Mouse (Mus musculus) kidney, embryonic 15.5 days (tissue): ENCODE data around the gene Krtcap3. TPM values are rescaled to one million over a fixed set of nuclear protein-coding genes. Genes with fewer than 3 reads are reported as not detected.
A peak's percentile ranks its signal among the peaks of the same experiment; 100 is the strongest.

Experiments used
- ATAC-seq: fragments of 200-750 bp; cut with Nextera tagmentation; replicated peaks from 2 replicates; pipeline ENCODE4 v1.8.0; 2017; ENCODE audit warnings: moderate TSS enrichment; ENCODE audit not compliant: low FRiP score
- H3K27ac ChIP-seq: fragments of 300-500 bp; sonication (generic); 2 replicates; pipeline ENCODE4 v1.5.1; 2015; ENCODE audit warnings: mild to moderate bottlenecking, inconsistent platforms
- H3K27me3 ChIP-seq: fragments of 300-500 bp; sonication (generic); 2 replicates; pipeline ENCODE4 v1.6.1; 2015; ENCODE audit warnings: inconsistent platforms
- H3K36me3 ChIP-seq: fragments of 300-500 bp; sonication (generic); 2 replicates; pipeline ENCODE4 v1.6.1; 2015; ENCODE audit warnings: inconsistent platforms
- H3K4me1 ChIP-seq: fragments of 300-500 bp; sonication (generic); 2 replicates; pipeline ENCODE4 v1.6.1; 2015; ENCODE audit warnings: inconsistent platforms
- H3K4me2 ChIP-seq: fragments of 300-500 bp; sonication (generic); 2 replicates; pipeline ENCODE4 v1.6.1; 2015; ENCODE audit warnings: moderate library complexity, mild to moderate bottlenecking, inconsistent platforms
- H3K4me3 ChIP-seq: fragments of 300-500 bp; sonication (generic); replicated peaks from 2 replicates; pipeline ENCODE4 v1.5.1; 2015; ENCODE audit warnings: mild to moderate bottlenecking, inconsistent platforms
- H3K9ac ChIP-seq: fragments of 300-500 bp; sonication (generic); 2 replicates; pipeline ENCODE4 v1.6.1; 2015; ENCODE audit warnings: mild to moderate bottlenecking, inconsistent platforms
- H3K9me3 ChIP-seq: fragments of 300-500 bp; sonication (generic); replicated peaks from 2 replicates; pipeline ENCODE4 v1.6.1; 2016; ENCODE audit warnings: inconsistent platforms
- WGBS: fragments of 180-500 bp; shearing (Covaris S2); methylation state at CpG from one replicate; pipeline ENCODE4 v1.1.7; 2015; ENCODE audit warnings: mixed read lengths; 5-methylcytosine and 5-hydroxymethylcytosine counted together
- polyA plus RNA-seq: library from polyadenylated mRNA; unstranded; fragments of >200 nt; fragmentation: Nextera tagmentation; extraction: Ambion mirVana; gene quantifications from 2 replicates; pipeline ENCODE4 v1.2.1, GENCODE M21; 2015

The Krtcap3 gene
- polyA plus RNA-seq, 1 experiment from 2014 or later: 21.5 TPM

GRCm38 (mm10) chr5:31221304-31221945 is 30.1 kb upstream of the Krtcap3 start:
- WGBS: 13% methylated on average over 11 of the region's 11 CpGs
- ATAC-seq: 0 out of 2 replicates have a peak, but pooled peaks have one; percentile 37
- H3K36me3 ChIP-seq: no peaks in the 10 kb centered on the region
- no peaks in the 10 kb centered on the region for H3K9me3 ChIP-seq
- peak overlapping the region; percentile 97 for H3K9ac ChIP-seq
- peak overlapping the region; percentile 99 for H3K4me3 ChIP-seq
- H3K27me3 ChIP-seq: no peaks in the 10 kb centered on the region
- peak overlapping the region; percentile 84 for H3K4me2 ChIP-seq
- H3K27ac ChIP-seq: peak overlapping the region; percentile 95
- peaks cover 17% of the 10 kb centered on the region for H3K4me1 ChIP-seq

- H3K4me3 ChIP-seq: no peak overlapping the region
- H3K36me3 ChIP-seq: no peaks in the 10 kb centered on the region
- peaks cover 17% of the 10 kb centered on the region for H3K4me1 ChIP-seq
- no peaks in the 10 kb centered on the region for H3K9me3 ChIP-seq
- H3K4me2 ChIP-seq: no peak overlapping the region
- WGBS: 93% methylated on average over 9 of the region's 9 CpGs
- no peak overlapping the region for H3K27ac ChIP-seq
- no peaks in the 10 kb centered on the region for H3K27me3 ChIP-seq
- no peak for ATAC-seq
- H3K9ac ChIP-seq: no peak overlapping the region
Measured at GRCm38 (mm10) chr5:31222696-31223095, 28.8 kb upstream of the Krtcap3 start.

- Histone ChIP-seq H3K9me3 (no peaks in the 10 kb centered on the region), H3K27ac (no peak overlapping the region), H3K27me3 (no peaks in the 10 kb centered on the region), H3K36me3 (no peaks in the 10 kb centered on the region), H3K4me2 (no peak overlapping the region), H3K4me1 (0 out of 2 replicates have a peak, but pooled peaks cover under 1% of the 10 kb centered on the region), H3K4me3 (no peak overlapping the region), H3K9ac (no peak overlapping the region)
- 77% methylated on average over 1 of the region's 1 CpGs for WGBS
- no peak for ATAC-seq
Measured at GRCm38 (mm10) chr5:31226641-31227040, 24.9 kb upstream of the Krtcap3 start.

- peak; percentile 99 for ATAC-seq
- peak within 1 kb of the TSS; percentile 99 for H3K27ac ChIP-seq
- peaks cover 9% of the 10 kb centered on the region for H3K4me1 ChIP-seq
- H3K27me3 ChIP-seq: no peaks in the 10 kb centered on the region
- peak within 1 kb of the TSS; percentile 86 for H3K4me2 ChIP-seq
- H3K4me3 ChIP-seq: peak within 1 kb of the TSS; percentile 98
- WGBS: under 1% methylated on average over 93 of the region's 103 CpGs
- no peaks in the 10 kb centered on the region for H3K9me3 ChIP-seq
- H3K36me3 ChIP-seq: peaks cover 23% of the 10 kb centered on the region
- H3K9ac ChIP-seq: peak within 1 kb of the TSS; percentile 99
Measured at GRCm38 (mm10) chr5:31240637-31241521, 10.6 kb upstream of the Krtcap3 start, which contains the start of the genes Nrbp1 and Gm9970. Gene Nrbp1 (plus strand): TSS chr5:31240864. Gene Gm9970 (minus strand): TSS chr5:31241232.

- Histone ChIP-seq H3K27ac (peak overlapping the region; percentile 99), H3K27me3 (no peaks in the 10 kb centered on the region), H3K4me3 (peak overlapping the region; percentile 98), H3K36me3 (peaks cover 30% of the 10 kb centered on the region), H3K4me2 (peak overlapping the region; percentile 86), H3K4me1 (peaks cover 9% of the 10 kb centered on the region), H3K9me3 (no peaks in the 10 kb centered on the region), H3K9ac (peak overlapping the region; percentile 99)
- WGBS: under 1% methylated on average over 13 of the region's 13 CpGs
- ATAC-seq: no peak
Measured at GRCm38 (mm10) chr5:31241522-31242034, 9.9 kb upstream of the Krtcap3 start.

- peak overlapping the region; percentile 99 for H3K9ac ChIP-seq
- H3K4me1 ChIP-seq: peaks cover 9% of the 10 kb centered on the region
- no peak for ATAC-seq
- no peaks in the 10 kb centered on the region for H3K9me3 ChIP-seq
- peak overlapping the region; percentile 99 for H3K27ac ChIP-seq
- 23% methylated on average over 10 of the region's 10 CpGs for WGBS
- peaks cover 37% of the 10 kb centered on the region for H3K36me3 ChIP-seq
- H3K27me3 ChIP-seq: no peaks in the 10 kb centered on the region
- peak overlapping the region; percentile 86 for H3K4me2 ChIP-seq
- peak overlapping the region; percentile 98 for H3K4me3 ChIP-seq
Measured at GRCm38 (mm10) chr5:31242191-31242590, 9.3 kb upstream of the Krtcap3 start.

GRCm38 (mm10) chr5:31250716-31251115 is 775 bp upstream of the Krtcap3 start:
- Histone ChIP-seq H3K27ac (no peak overlapping the region), H3K9ac (no peak overlapping the region), H3K4me2 (no peak overlapping the region), H3K9me3 (no peaks in the 10 kb centered on the region), H3K27me3 (no peaks in the 10 kb centered on the region), H3K4me3 (0 out of 2 replicates have a peak overlapping the region, but pooled peaks have one; percentile 44), H3K36me3 (peaks cover 97% of the 10 kb centered on the region), H3K4me1 (peaks cover 26% of the 10 kb centered on the region)
- no peak for ATAC-seq
- 45% methylated on average over 4 of the region's 4 CpGs for WGBS

GRCm38 (mm10) chr5:31252151-31252550 is 660 bp downstream of the Krtcap3 start:
- peak overlapping the region; percentile 73 for H3K27ac ChIP-seq
- ATAC-seq: no peak
- WGBS: 56% methylated on average over 10 of the region's 10 CpGs

GRCm38 (mm10) chr5:31252795-31253545 is 1.5 kb downstream of the Krtcap3 start:
- Histone ChIP-seq H3K4me2 (peak overlapping the region; percentile 69), H3K27me3 (no peaks in the 10 kb centered on the region), H3K27ac (0 out of 2 replicates have a peak overlapping the region, but pooled peaks have one; percentile 73), H3K4me1 (peaks cover 26% of the 10 kb centered on the region), H3K9me3 (no peaks in the 10 kb centered on the region), H3K4me3 (peak overlapping the region; percentile 44), H3K9ac (no peak overlapping the region), H3K36me3 (peaks cover 95% of the 10 kb centered on the region)
- no peak for ATAC-seq
- 77% methylated on average over 16 of the region's 16 CpGs for WGBS

More at GRCm38 (mm10) chr5:31252151-31252550, 660 bp downstream of the Krtcap3 start:
- peaks cover 26% of the 10 kb centered on the region for H3K4me1 ChIP-seq
- peaks cover 95% of the 10 kb centered on the region for H3K36me3 ChIP-seq
- H3K27me3 ChIP-seq: no peaks in the 10 kb centered on the region
- peak overlapping the region; percentile 44 for H3K4me3 ChIP-seq
- H3K4me2 ChIP-seq: peak overlapping the region; percentile 69
- H3K9ac ChIP-seq: peak overlapping the region; percentile 41
- no peaks in the 10 kb centered on the region for H3K9me3 ChIP-seq

- H3K27ac ChIP-seq: no peak overlapping the region
- H3K27me3 ChIP-seq: no peaks in the 10 kb centered on the region
- 88% methylated on average over 8 of the region's 8 CpGs for WGBS
- no peak overlapping the region for H3K4me2 ChIP-seq
- H3K9ac ChIP-seq: no peak overlapping the region
- H3K36me3 ChIP-seq: peaks cover 93% of the 10 kb centered on the region
- H3K4me1 ChIP-seq: peaks cover 26% of the 10 kb centered on the region
- H3K9me3 ChIP-seq: no peaks in the 10 kb centered on the region
- no peak overlapping the region for H3K4me3 ChIP-seq
- ATAC-seq: no peak
Measured at GRCm38 (mm10) chr5:31253806-31254205, 2.3 kb downstream of the Krtcap3 start.

GRCm38 (mm10) chr5:31254452-31254851 is 3.0 kb downstream of the Krtcap3 start:
- WGBS: 75% methylated on average over 7 of the region's 7 CpGs
- Histone ChIP-seq H3K9me3 (no peaks in the 10 kb centered on the region), H3K9ac (no peak overlapping the region), H3K4me3 (no peak overlapping the region), H3K4me2 (no peak overlapping the region), H3K27me3 (no peaks in the 10 kb centered on the region), H3K27ac (0 out of 2 replicates have a peak overlapping the region, but pooled peaks have one; percentile 18), H3K4me1 (peaks cover 26% of the 10 kb centered on the region), H3K36me3 (peaks cover 93% of the 10 kb centered on the region)
- ATAC-seq: no peak
